Mouse (Mus musculus) thymus, postnatal 0 days (tissue): Measurements from ENCODE around the gene Tinagl1. TPM values are rescaled to one million over a fixed set of nuclear protein-coding genes. Genes with fewer than 3 reads are reported as not detected.

Experiments used
- DNase-seq: peaks from one replicate; pipeline ENCODE4 v3.0.0-alpha.2; 2015; ENCODE audit warnings: low spot score
- polyA plus RNA-seq: library from polyadenylated mRNA; unstranded; fragments of >200 nt; fragmentation: Nextera tagmentation; extraction: Ambion mirVana; gene quantifications from 2 replicates; pipeline ENCODE4 v1.2.1, GENCODE M21; 2015

Gene Tinagl1
- 47.3 and 52.2 TPM in 2 replicates for polyA plus RNA-seq

DNA sequence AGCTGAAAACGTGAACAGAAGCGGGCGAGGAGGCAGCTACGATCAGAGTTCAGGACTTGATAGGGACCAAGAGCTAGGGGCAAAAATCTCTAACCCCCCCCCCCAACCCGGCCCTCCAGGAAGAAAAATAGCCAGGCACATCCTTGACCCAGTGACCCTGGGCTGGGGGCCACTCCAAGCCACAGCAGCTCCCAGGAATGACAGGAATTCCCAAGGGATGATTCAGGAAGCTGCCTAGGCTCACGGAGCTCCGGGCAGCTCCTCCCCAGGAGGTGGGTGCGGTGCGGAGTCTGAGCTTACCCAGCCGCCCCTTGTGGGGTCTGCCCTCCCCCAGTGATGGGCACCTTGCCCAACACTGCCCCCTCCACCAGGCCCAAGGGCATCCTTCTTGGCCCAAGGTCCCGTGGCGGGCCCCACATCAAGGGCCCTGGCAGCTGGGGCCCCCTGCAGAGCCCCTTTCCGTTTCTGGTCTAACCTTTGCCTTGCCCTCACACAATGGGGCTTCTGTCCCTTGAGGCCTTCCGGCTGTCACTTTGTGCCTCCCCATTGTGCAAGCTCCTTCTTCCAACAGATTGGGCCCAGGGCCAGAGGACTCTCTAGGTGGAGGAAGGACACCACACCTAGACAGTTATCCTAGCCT is at the start of gene Tinagl1:
Gene Tinagl1, minus strand, starts transcription at position 51 of the 640 bp plus-strand sequence.
- no peak for DNase-seq

DNA sequence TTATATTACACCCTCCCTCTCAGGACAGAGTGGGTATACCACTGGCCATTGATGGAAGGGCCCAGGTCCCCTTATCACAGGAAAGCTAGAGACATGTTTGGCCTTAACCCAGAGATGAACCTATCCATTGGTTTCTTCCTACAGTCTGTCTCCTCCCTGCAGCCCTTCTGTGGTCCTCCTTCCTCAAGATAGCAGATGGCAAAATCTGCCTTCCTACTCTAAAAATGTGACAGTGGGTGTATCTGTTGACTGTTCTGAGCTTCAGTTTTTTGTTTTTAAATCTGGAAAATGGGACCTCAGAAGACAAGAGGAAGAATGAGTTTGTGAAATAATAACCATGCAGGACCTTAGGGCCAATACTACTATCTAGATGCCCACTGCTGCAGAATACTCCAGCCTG is 49.1 kb upstream of the Tinagl1 start:
- no peak for DNase-seq

DNA sequence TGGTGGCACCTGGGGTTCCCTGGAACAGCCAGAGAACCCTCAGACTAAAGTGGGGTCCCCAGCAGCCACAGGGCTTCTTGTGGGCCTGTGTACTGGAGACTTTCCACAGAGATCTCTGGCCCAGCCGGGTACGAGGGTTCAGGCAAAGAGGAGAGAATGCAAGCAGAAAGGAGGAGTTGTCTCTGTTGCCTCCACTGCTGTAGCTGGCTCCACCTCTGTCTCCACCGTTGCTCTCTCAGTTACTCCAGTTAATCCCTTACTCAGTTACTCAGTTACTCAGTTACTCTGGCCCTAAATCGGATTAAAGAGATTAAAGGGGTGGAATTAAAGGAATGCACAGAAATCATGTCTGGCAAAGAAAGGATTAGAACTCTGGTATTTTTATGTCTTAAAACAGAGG is 47.3 kb upstream of the Tinagl1 start, which contains the start of gene Gm853:
Gene Gm853, minus strand, starts transcription at position 223 of the 400 bp plus-strand sequence.
- no peak for DNase-seq

DNA sequence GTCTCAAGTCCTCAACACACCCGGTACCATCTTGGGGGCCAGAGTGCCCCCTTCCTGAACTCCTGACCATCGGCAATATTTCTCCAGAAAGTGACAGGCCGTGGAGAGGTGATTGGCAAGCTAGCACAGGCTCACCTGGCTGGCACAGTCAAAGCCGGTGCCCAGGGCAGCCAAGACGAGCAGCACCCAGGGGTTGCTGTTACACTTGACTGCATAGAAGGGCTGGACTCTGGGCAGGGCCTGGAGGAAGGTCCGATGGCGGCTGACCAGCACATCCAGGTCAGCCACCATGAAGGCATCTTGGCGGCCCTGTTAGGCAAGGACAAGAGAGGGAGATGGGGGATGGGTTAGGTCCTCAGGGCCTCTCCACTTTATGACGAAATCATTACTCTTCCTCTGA is 45.3 kb upstream of the Tinagl1 start:
- DNase-seq, result no peak

GRCm38 (mm10) chr4:130215392-130215791 is 40.5 kb upstream of the Tinagl1 start:
- DNase-seq, result no peak

GRCm38 (mm10) chr4:130213857-130214256 is 38.9 kb upstream of the Tinagl1 start:
- DNase-seq, result no peak

DNA sequence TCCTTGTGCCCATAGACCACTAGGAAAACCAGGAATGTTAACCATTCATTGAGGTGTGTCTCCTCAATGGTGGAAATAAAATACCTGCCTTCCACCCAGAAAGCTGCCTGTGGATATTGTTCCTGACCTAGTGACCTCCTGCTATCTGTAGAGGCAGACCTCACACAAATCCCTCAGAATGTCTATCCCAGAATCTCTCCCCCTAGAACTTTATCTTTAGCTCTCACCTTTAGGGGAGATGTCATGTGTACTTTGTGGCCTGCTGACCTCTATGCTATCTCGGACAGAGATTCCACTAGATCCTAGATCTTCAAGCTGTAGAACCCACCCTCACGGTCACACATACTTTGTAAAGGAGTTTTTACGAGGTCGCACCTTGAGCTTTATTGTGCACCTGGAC is 38.3 kb upstream of the Tinagl1 start:
- no peak for DNase-seq

- DNase-seq, result no peak
Measured at GRCm38 (mm10) chr4:130212421-130212820, 37.5 kb upstream of the Tinagl1 start.

GRCm38 (mm10) chr4:130211870-130212269 is 36.9 kb upstream of the Tinagl1 start:
- DNase-seq, result no peak

DNA sequence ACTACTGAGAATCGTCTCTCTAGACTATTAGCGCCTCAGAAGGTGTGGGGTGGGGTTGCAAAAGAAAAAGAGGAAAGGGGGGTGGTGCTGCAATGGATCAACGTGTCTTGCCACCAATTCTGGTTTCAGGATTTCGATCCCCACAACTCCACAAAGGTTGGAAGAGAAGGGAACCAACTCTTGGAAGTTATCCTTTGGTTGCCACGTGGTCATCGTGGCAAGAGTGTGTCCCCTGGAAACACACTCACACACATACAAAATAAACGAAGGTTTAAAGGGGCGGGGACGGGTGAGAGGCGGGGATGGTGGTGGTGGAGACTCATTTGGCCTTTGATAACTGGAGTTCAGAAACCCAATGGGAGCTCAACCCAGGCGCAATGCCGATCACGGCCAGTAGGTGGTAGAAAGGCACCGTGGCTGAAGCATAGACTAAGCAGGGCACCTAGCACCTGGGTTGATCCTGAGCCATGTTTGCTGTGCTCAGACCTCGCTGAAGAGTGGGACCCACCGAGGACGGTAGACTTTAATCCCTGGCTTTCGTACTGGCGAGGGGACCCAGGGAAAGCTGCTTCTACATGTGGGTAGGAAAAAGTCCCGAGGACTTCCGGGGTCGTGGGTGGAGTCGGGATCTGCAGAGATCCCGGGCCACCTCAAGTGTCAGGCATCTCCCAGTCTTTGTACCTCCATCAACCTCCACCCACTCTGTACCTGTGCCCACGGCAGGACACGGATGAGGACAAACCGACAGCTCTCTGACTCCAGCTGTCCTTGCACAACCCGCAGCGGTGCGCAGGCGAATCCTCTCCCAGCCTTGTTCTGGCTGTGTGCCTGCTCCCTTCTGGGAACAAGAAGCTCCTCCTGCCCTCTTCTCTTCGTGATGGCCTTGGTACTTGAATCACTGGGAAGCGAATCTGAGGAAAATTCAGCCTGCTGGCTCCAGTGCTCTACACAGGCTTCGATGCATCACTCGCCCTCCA is 24.1 kb upstream of the Tinagl1 start:
- peak; percentile 70 for DNase-seq

DNA sequence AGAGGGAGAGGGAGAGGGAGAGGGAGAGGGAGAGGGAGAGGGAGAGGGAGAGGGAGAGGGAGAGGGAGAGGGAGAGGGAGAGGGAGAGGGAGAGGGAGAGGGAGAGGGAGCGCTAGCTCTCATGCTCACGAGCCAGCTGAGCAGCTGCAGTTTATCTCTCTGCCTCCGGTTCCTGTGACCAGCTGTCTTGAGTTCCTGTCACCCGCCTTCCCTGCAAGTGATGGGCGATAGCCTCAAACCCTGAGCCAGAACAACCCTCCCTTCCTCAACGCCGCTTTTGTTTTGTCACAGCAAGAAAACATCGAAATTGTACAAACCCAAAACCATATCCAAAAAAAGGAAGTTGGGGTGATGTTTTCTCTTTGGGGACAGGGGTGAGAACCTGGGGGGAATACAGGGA is 21.6 kb upstream of the Tinagl1 start:
- DNase-seq, result no peak

- DNase-seq, result no peak
Measured at GRCm38 (mm10) chr4:130195924-130196323, 21.0 kb upstream of the Tinagl1 start.

DNA sequence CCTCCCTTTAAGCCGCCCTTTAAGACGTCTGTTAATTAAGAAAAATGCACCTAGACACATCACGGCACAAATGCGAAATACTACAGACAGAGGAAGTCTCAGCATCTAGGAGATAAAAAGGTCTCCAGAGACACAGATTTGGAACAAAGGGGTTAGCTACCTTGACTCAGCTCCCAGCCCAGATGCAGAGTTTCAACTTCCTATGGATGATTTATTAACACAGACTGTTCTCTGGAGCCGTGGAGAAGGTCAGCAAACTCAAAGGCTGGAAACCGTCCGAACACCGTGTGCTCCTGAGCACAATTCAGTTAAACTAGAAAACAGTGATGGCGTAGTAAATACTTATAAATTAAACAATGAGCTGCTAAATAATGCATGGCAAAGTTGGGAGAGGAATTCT is 17.3 kb upstream of the Tinagl1 start:
- DNase-seq, result no peak

DNA sequence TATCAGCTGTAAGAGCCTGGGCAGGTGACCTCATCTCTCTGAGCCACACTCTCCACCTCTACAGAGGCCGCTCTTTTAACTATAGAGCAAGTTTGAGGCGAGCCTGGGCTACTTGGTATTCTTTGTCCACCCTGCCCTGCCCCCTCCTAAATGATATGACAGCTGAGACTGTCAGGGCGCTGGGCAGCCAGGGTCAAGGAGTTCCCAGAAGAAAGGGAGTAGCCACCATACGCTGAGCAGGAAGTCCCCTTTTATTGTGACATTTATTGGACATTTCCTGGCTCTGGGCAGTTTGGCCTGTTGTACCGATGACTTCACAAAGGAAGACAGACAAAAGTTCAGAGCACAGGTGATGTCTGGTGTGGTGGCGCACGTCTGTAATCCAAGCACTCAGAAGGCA is 14.7 kb upstream of the Tinagl1 start:
- no peak for DNase-seq

DNA sequence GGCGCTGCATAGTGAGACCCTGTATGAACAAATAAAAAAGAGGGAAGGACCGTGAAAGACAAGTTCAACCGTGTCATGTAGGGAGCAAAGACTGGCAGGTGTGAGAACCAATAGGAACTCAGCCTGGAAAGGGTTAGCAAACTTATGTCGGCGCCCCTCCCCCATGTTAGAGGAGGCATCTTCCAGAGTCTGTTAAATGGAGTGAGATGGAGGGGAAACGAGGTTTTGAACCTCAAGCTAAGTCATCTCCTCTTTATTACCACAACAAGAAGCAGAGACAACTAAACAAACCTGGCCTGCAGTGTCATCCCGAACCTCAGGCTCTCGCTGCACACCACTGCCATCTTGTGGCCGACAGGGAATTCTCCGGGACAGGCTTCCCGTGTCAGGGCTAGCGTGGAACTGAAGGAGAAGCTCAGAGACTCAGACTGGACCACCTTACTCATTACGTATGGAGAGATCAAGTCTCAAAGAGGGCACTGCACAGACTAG is 13.9 kb upstream of the Tinagl1 start:
- peak; percentile 64 for DNase-seq

DNA sequence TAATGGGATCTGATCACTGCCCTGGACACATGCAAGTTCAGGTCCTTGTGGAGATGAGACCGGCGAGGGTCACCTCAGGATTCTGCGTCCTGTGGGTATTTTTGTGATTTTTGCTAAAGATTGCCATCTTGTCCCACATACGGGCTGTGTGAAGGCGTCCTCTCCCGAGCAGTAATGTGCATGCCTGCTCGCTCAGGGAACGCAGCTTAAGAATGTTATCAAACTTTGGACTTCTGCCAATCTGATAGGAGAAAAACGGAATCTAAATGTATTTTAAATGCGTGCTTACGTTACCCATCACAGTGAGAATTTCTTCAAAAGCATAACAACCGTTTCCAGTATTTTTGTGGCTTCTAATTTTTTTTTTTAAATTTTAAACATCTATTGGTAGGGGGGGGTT is 12.0 kb upstream of the Tinagl1 start:
- DNase-seq, result no peak

DNA sequence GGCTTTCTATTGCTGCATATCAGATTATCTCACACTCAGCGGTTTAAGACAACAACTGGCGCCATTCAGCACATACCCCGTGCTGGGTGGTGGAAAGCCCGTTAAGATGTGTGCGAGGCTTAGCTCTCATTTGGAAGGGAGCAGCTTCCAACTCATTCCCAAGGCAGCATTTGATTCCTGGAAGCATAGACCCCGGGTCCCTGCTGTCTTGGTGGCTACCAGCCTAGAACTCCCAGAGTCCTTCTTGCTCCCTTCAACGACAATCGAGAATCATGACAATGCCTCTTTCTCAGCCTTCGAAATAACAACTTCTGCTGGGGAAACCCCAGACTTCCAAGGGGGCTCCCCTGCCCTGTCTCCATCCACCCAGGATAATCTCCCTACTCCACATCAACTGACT is 11.5 kb upstream of the Tinagl1 start:
- DNase-seq, result no peak

DNA sequence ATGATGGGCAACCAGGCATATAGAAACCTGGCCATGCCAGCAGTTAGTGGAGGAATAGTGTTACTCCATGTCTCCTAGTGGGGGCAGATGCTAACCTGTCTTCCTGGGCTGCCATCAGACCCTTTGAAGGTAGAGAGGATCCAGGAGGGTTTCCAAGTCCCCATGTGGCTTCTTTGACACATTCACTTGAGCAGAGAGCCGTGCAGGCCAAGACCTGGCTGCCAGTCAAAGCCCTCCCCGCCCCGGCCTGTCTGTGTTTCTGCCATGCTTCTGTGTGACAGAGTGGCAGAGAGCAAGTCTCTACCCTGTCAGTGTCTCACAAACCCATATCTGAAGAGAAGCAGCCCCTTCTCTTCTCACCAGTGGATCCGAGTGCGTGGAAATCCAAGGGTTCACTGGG is 9.0 kb upstream of the Tinagl1 start:
- DNase-seq, result no peak

GRCm38 (mm10) chr4:130183023-130183422 is 8.1 kb upstream of the Tinagl1 start:
- DNase-seq, result no peak

- no peak for DNase-seq
Measured at GRCm38 (mm10) chr4:130181886-130182285, 7.0 kb upstream of the Tinagl1 start.

GRCm38 (mm10) chr4:130180909-130181602 is 6.1 kb upstream of the Tinagl1 start:
- no peak for DNase-seq

- DNase-seq, result no peak
Measured at GRCm38 (mm10) chr4:130179876-130180275, 5.0 kb upstream of the Tinagl1 start.
